Mouse (Mus musculus): ENCODE data around the gene Fubp1. TPM values are rescaled to one million over a fixed set of nuclear protein-coding genes. Genes with fewer than 3 reads are reported as not detected.
"Not testable (repeated sequence)": the region's sequence is repeated elsewhere in the genome, so short reads cannot be mapped to it uniquely, and the experiment has no call there.

The Fubp1 gene
- polyA plus RNA-seq, 1 experiment from 2014 or later: 169 TPM

DNA sequence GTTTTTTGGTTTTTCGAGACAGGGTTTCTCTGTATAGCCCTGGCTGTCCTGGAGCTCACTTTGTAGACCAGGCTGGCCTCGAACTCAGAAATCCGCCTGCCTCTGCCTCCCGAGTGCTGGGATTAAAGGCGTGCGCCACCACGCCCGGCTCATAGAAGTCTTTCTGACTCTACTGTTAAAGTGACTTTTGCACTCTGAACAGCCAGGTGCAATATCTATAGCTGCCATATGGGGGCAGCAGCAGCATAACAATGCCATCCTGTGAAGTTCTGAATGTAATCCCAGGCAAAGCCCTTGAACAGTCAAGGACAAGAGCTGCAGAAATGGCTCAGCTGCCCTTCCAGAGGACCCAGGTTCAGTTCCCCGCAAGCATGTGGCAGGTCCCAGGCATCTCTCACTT is 49.2 kb downstream of the Fubp1 start:
- ATAC-seq (ENCODE audit: insufficient read depth, low FRiP score): peak; percentile 71; the same call in 1 of the 2 replicates

GRCm38 (mm10) chr3:152260362-152260761 is 50.1 kb downstream of the Fubp1 start:
- ATAC-seq (ENCODE audit: insufficient read depth, low FRiP score): no peak
- WGBS: 97% methylated on average over 1 of the region's 1 CpGs
- no peak overlapping the region for H3K9ac ChIP-seq (ENCODE audit: low read length)
- no peaks in the 10 kb centered on the region for H3K9me3 ChIP-seq (replicated peaks; ENCODE audit: control insufficient read depth, low read length)
- H3K27ac ChIP-seq (ENCODE audit: low read length): no peak overlapping the region
- no peak overlapping the region for H3K4me3 ChIP-seq (replicated peaks; ENCODE audit: low read length)
- H3K36me3 ChIP-seq (ENCODE audit: control insufficient read depth, insufficient read depth, low read length): no peaks in the 10 kb centered on the region
- peaks cover 3% of the 10 kb centered on the region; the same call in 1 of the 2 replicates for H3K4me1 ChIP-seq (ENCODE audit: control insufficient read depth, insufficient read depth, low read length)
- H3K27me3 ChIP-seq (ENCODE audit: control insufficient read depth, insufficient read depth, low read length): no peaks in the 10 kb centered on the region; the same call in 1 of the 2 replicates
- H3K4me2 ChIP-seq (ENCODE audit: low read depth, low read length): no peak overlapping the region

More for the DNA sequence above, 49.2 kb downstream of the Fubp1 start:
- H3K4me3 ChIP-seq (replicated peaks; ENCODE audit: low read length); H3K4me2 ChIP-seq (ENCODE audit: low read depth, low read length); H3K4me1 ChIP-seq (ENCODE audit: control insufficient read depth, insufficient read depth, low read length); H3K9me3 ChIP-seq (replicated peaks; ENCODE audit: control insufficient read depth, low read length); H3K9ac ChIP-seq (ENCODE audit: low read length); H3K36me3 ChIP-seq (ENCODE audit: control insufficient read depth, insufficient read depth, low read length); H3K27ac ChIP-seq (ENCODE audit: low read length); H3K27me3 ChIP-seq (ENCODE audit: control insufficient read depth, insufficient read depth, low read length): not testable (repeated sequence)
- WGBS: 23% methylated on average over 7 of the region's 9 CpGs

GRCm38 (mm10) chr3:152261436-152261835 is 51.2 kb downstream of the Fubp1 start:
- no peak for ATAC-seq (ENCODE audit: insufficient read depth, low FRiP score)
- H3K4me2 ChIP-seq (ENCODE audit: low read depth, low read length): peak overlapping the region; percentile 28; the same call in 1 of the 2 replicates
- H3K27ac ChIP-seq (ENCODE audit: low read length): no peak overlapping the region
- H3K36me3 ChIP-seq (ENCODE audit: control insufficient read depth, insufficient read depth, low read length): no peaks in the 10 kb centered on the region
- H3K9me3 ChIP-seq (replicated peaks; ENCODE audit: control insufficient read depth, low read length): no peaks in the 10 kb centered on the region
- WGBS: 44% methylated on average over 8 of the region's 8 CpGs
- H3K4me1 ChIP-seq (ENCODE audit: control insufficient read depth, insufficient read depth, low read length): peaks cover 8% of the 10 kb centered on the region; the same call in 1 of the 2 replicates
- H3K4me3 ChIP-seq (replicated peaks; ENCODE audit: low read length): no peak overlapping the region
- no peak overlapping the region for H3K9ac ChIP-seq (ENCODE audit: low read length)
- no peaks in the 10 kb centered on the region; the same call in 1 of the 2 replicates for H3K27me3 ChIP-seq (ENCODE audit: control insufficient read depth, insufficient read depth, low read length)

DNA sequence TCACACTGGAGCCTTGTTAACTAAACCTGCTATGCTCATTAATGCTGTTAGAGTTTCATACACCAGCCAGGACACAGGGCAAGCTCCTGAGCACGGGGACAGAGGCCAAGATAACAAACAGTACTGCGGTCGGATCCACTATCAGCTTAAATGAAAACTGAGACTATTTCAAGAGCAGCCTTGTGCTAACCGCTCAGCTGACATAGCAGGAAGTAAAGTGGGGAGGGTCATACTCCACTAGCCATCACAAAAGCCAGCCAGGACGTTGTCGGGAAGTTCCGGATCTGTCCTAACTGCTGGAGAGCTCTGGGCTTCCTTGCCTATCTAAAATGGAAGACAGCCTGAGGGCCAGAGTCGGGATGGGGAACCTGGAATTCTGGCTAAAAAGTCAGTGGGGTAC is 51.7 kb downstream of the Fubp1 start:
- Histone ChIP-seq H3K27ac (ENCODE audit: low read length) (no peak overlapping the region), H3K4me1 (ENCODE audit: control insufficient read depth, insufficient read depth, low read length) (peaks cover 10% of the 10 kb centered on the region; the same call in 1 of the 2 replicates), H3K36me3 (ENCODE audit: control insufficient read depth, insufficient read depth, low read length) (no peaks in the 10 kb centered on the region), H3K9ac (ENCODE audit: low read length) (0 out of 2 replicates have a peak overlapping the region, but pooled peaks have one; percentile 16), H3K4me2 (ENCODE audit: low read depth, low read length) (peak overlapping the region; percentile 28), H3K27me3 (ENCODE audit: control insufficient read depth, insufficient read depth, low read length) (no peaks in the 10 kb centered on the region; the same call in 1 of the 2 replicates), H3K9me3 (replicated peaks; ENCODE audit: control insufficient read depth, low read length) (no peaks in the 10 kb centered on the region), H3K4me3 (replicated peaks; ENCODE audit: low read length) (no peak overlapping the region)
- WGBS: 32% methylated on average over 8 of the region's 8 CpGs
- ATAC-seq (ENCODE audit: insufficient read depth, low FRiP score): no peak

GRCm38 (mm10) chr3:152264374-152264773 is 54.2 kb downstream of the Fubp1 start:
- peaks cover 3% of the 10 kb centered on the region; the same call in 1 of the 2 replicates for H3K27me3 ChIP-seq (ENCODE audit: control insufficient read depth, insufficient read depth, low read length)
- peak overlapping the region; percentile 89; the same call in 1 of the 2 replicates for H3K9ac ChIP-seq (ENCODE audit: low read length)
- peaks cover 10% of the 10 kb centered on the region; the same call in 1 of the 2 replicates for H3K4me1 ChIP-seq (ENCODE audit: control insufficient read depth, insufficient read depth, low read length)
- H3K9me3 ChIP-seq (replicated peaks; ENCODE audit: control insufficient read depth, low read length): no peaks in the 10 kb centered on the region
- H3K4me2 ChIP-seq (ENCODE audit: low read depth, low read length): peak overlapping the region; percentile 94
- peak overlapping the region; percentile 64 for H3K4me3 ChIP-seq (replicated peaks; ENCODE audit: low read length)
- peak overlapping the region; percentile 52; the same call in 1 of the 2 replicates for H3K27ac ChIP-seq (ENCODE audit: low read length)
- 53% methylated on average over 10 of the region's 10 CpGs for WGBS
- ATAC-seq (ENCODE audit: insufficient read depth, low FRiP score): no peak
- no peaks in the 10 kb centered on the region for H3K36me3 ChIP-seq (ENCODE audit: control insufficient read depth, insufficient read depth, low read length)

GRCm38 (mm10) chr3:152264830-152265229 is 54.6 kb downstream of the Fubp1 start:
- peaks cover 10% of the 10 kb centered on the region; the same call in 1 of the 2 replicates for H3K4me1 ChIP-seq (ENCODE audit: control insufficient read depth, insufficient read depth, low read length)
- 42% methylated on average over 12 of the region's 12 CpGs for WGBS
- peak overlapping the region; percentile 64 for H3K4me3 ChIP-seq (replicated peaks; ENCODE audit: low read length)
- peaks cover 3% of the 10 kb centered on the region; the same call in 1 of the 2 replicates for H3K27me3 ChIP-seq (ENCODE audit: control insufficient read depth, insufficient read depth, low read length)
- peak overlapping the region; percentile 89 for H3K9ac ChIP-seq (ENCODE audit: low read length)
- H3K4me2 ChIP-seq (ENCODE audit: low read depth, low read length): peak overlapping the region; percentile 94
- H3K36me3 ChIP-seq (ENCODE audit: control insufficient read depth, insufficient read depth, low read length): no peaks in the 10 kb centered on the region
- peak overlapping the region; percentile 85 for H3K27ac ChIP-seq (ENCODE audit: low read length)
- ATAC-seq (ENCODE audit: insufficient read depth, low FRiP score): no peak
- H3K9me3 ChIP-seq (replicated peaks; ENCODE audit: control insufficient read depth, low read length): no peaks in the 10 kb centered on the region

GRCm38 (mm10) chr3:152265351-152266035 is 55.3 kb downstream of the Fubp1 start:
- Histone ChIP-seq H3K4me2 (ENCODE audit: low read depth, low read length) (peak overlapping the region; percentile 94), H3K9ac (ENCODE audit: low read length) (peak overlapping the region; percentile 89), H3K36me3 (ENCODE audit: control insufficient read depth, insufficient read depth, low read length) (no peaks in the 10 kb centered on the region), H3K9me3 (replicated peaks; ENCODE audit: control insufficient read depth, low read length) (no peaks in the 10 kb centered on the region), H3K4me1 (ENCODE audit: control insufficient read depth, insufficient read depth, low read length) (peaks cover 10% of the 10 kb centered on the region; the same call in 1 of the 2 replicates), H3K27ac (ENCODE audit: low read length) (peak overlapping the region; percentile 85), H3K4me3 (replicated peaks; ENCODE audit: low read length) (peak overlapping the region; percentile 64), H3K27me3 (ENCODE audit: control insufficient read depth, insufficient read depth, low read length) (peaks cover 3% of the 10 kb centered on the region; the same call in 1 of the 2 replicates)
- 2% methylated on average over 62 of the region's 63 CpGs for WGBS
- peak; percentile 91 for ATAC-seq (ENCODE audit: insufficient read depth, low FRiP score)

GRCm38 (mm10) chr3:152266036-152266421 is 55.8 kb downstream of the Fubp1 start, which contains the start of gene Nexn:
TSS of gene Nexn (minus strand) at chr3:152266350.
- WGBS: 7% methylated on average over 13 of the region's 13 CpGs
- Histone ChIP-seq H3K9ac (ENCODE audit: low read length) (peak within 1 kb of the TSS; percentile 89), H3K9me3 (replicated peaks; ENCODE audit: control insufficient read depth, low read length) (no peaks in the 10 kb centered on the region), H3K4me1 (ENCODE audit: control insufficient read depth, insufficient read depth, low read length) (peaks cover 10% of the 10 kb centered on the region; the same call in 1 of the 2 replicates), H3K27ac (ENCODE audit: low read length) (peak within 1 kb of the TSS; percentile 85), H3K4me2 (ENCODE audit: low read depth, low read length) (peak within 1 kb of the TSS; percentile 94), H3K27me3 (ENCODE audit: control insufficient read depth, insufficient read depth, low read length) (peaks cover 3% of the 10 kb centered on the region; the same call in 1 of the 2 replicates), H3K36me3 (ENCODE audit: control insufficient read depth, insufficient read depth, low read length) (no peaks in the 10 kb centered on the region), H3K4me3 (replicated peaks; ENCODE audit: low read length) (peak within 1 kb of the TSS; percentile 64)
- ATAC-seq (ENCODE audit: insufficient read depth, low FRiP score): peak; percentile 42

DNA sequence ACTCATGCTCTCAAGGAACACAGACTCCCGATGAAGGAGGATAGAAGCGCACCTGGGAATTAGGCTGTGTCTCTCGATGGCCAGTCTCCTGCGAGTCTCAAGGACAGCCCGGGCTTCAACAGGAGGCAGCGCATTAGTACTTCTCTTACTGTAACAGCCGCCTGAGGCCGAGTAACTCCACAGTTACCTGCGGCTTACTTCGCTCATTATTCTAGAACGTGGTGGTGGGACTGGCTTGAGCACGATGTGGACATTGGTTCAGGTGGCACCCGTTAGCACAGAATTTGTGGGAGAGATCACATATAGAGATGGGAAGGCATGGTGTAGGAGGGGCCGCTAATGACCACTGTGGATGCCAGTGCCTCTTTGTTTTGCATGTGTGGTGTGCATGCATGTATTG is 57.9 kb downstream of the Fubp1 start:
- peaks cover 3% of the 10 kb centered on the region; the same call in 1 of the 2 replicates for H3K27me3 ChIP-seq (ENCODE audit: control insufficient read depth, insufficient read depth, low read length)
- peaks cover 10% of the 10 kb centered on the region; the same call in 1 of the 2 replicates for H3K4me1 ChIP-seq (ENCODE audit: control insufficient read depth, insufficient read depth, low read length)
- H3K9me3 ChIP-seq (replicated peaks; ENCODE audit: control insufficient read depth, low read length): no peaks in the 10 kb centered on the region
- H3K9ac ChIP-seq (ENCODE audit: low read length): no peak overlapping the region
- ATAC-seq (ENCODE audit: insufficient read depth, low FRiP score): no peak
- no peak overlapping the region for H3K4me3 ChIP-seq (replicated peaks; ENCODE audit: low read length)
- H3K27ac ChIP-seq (ENCODE audit: low read length): no peak overlapping the region
- H3K36me3 ChIP-seq (ENCODE audit: control insufficient read depth, insufficient read depth, low read length): no peaks in the 10 kb centered on the region
- no peak overlapping the region for H3K4me2 ChIP-seq (ENCODE audit: low read depth, low read length)
- 93% methylated on average over 14 of the region's 14 CpGs for WGBS
